Mouse (Mus musculus): ENCODE measurements at regions not wholly inside any gene's neighbourhood (a gene's known extent, or its start where the extent isn't known, plus 50 kb on each side); places are given as distances from the start of the nearest gene placed in this dataset.

GRCm38 (mm10) chr3:21987455-21988009 is 88.9 kb upstream of the Tbl1xr1 start:
- TF ChIP-seq POLR2A (IDR thresholded peaks at IDR 0.05; ENCODE audit: insufficient read depth, low read depth, low read length) (no peak), CTCF (IDR thresholded peaks at IDR 0.05) (no peak)
